Mouse (Mus musculus) granulocyte monocyte progenitor cell, adult 5-6 weeks (primary cell): ENCODE measurements around the gene Dynlt1c. TPM values are rescaled to one million over a fixed set of nuclear protein-coding genes. Genes with fewer than 3 reads are reported as not detected.
"Not testable (repeated sequence)": the region's sequence is repeated elsewhere in the genome, so short reads cannot be mapped to it uniquely, and the experiment has no call there.

Source experiments
- ATAC-seq: replicated peaks from 2 replicates; pipeline ENCODE4 v1.8.0; 2016; ENCODE audit warnings: mild to moderate bottlenecking, moderate TSS enrichment, inconsistent platforms; ENCODE audit not compliant: poor library complexity, severe bottlenecking
- total RNA-seq, 2 experiments: library from RNA; stranded (forward) in 1 of 2; stranded (reverse) in 1 of 2; fragments of 200-712, 200-1000 nt in 1 of 2; fragments of >200 nt in 1 of 2; fragmentation: Nextera tagmentation in 1 of 2; gene quantifications; 2 replicates each; pipeline ENCODE4 v1.2.3; 2014 to 2017

The Dynlt1c gene
- total RNA-seq, 2 experiments from 2014 or later, result 1.2 to 3.2 TPM

- ATAC-seq, result not testable (repeated sequence)
Measured at GRCm38 (mm10) chr17:6617689-6618400, 16.4 kb downstream of the Dynlt1c start.

GRCm38 (mm10) chr17:6619271-6619670 is 17.8 kb downstream of the Dynlt1c start:
- ATAC-seq, result not testable (repeated sequence)

GRCm38 (mm10) chr17:6620035-6620434 is 18.6 kb downstream of the Dynlt1c start:
- not testable (repeated sequence) for ATAC-seq

- ATAC-seq, result not testable (repeated sequence)
Measured at GRCm38 (mm10) chr17:6620730-6621451, 19.4 kb downstream of the Dynlt1c start.

- not testable (repeated sequence) for ATAC-seq
Measured at GRCm38 (mm10) chr17:6621976-6622375, 20.5 kb downstream of the Dynlt1c start.

GRCm38 (mm10) chr17:6624926-6625558 is 23.6 kb downstream of the Dynlt1c start:
- not testable (repeated sequence) for ATAC-seq

- ATAC-seq, result not testable (repeated sequence)
Measured at GRCm38 (mm10) chr17:6630398-6630797, 28.9 kb downstream of the Dynlt1c start.

GRCm38 (mm10) chr17:6632850-6633249 is 31.4 kb downstream of the Dynlt1c start:
- ATAC-seq, result not testable (repeated sequence)

GRCm38 (mm10) chr17:6635781-6636180 is 34.3 kb downstream of the Dynlt1c start:
- not testable (repeated sequence) for ATAC-seq

- ATAC-seq, result no peak
Measured at GRCm38 (mm10) chr17:6636861-6637260, 35.4 kb downstream of the Dynlt1c start.

GRCm38 (mm10) chr17:6637434-6637833 is 36.0 kb downstream of the Dynlt1c start:
- not testable (repeated sequence) for ATAC-seq

GRCm38 (mm10) chr17:6638444-6638843 is 37.0 kb downstream of the Dynlt1c start:
- peak; percentile 40; the same call in 1 of the 2 replicates for ATAC-seq

- not testable (repeated sequence) for ATAC-seq
Measured at GRCm38 (mm10) chr17:6639486-6639885, 38.0 kb downstream of the Dynlt1c start.

- not testable (repeated sequence) for ATAC-seq
Measured at GRCm38 (mm10) chr17:6640044-6640637, 38.7 kb downstream of the Dynlt1c start.

- ATAC-seq, result peak; percentile 76
Measured at GRCm38 (mm10) chr17:6640771-6641429, 39.4 kb downstream of the Dynlt1c start.

GRCm38 (mm10) chr17:6644210-6644609 is 42.7 kb downstream of the Dynlt1c start:
- ATAC-seq, result not testable (repeated sequence)

- ATAC-seq, result not testable (repeated sequence)
Measured at GRCm38 (mm10) chr17:6644673-6645072, 43.2 kb downstream of the Dynlt1c start.

- not testable (repeated sequence) for ATAC-seq
Measured at GRCm38 (mm10) chr17:6645668-6646067, 44.2 kb downstream of the Dynlt1c start.

GRCm38 (mm10) chr17:6646841-6647240 is 45.4 kb downstream of the Dynlt1c start:
- not testable (repeated sequence) for ATAC-seq

GRCm38 (mm10) chr17:6647452-6647851 is 46.0 kb downstream of the Dynlt1c start:
- ATAC-seq, result not testable (repeated sequence)
